Mouse (Mus musculus): ENCODE measurements around the gene P4ha2. TPM values are rescaled to one million over a fixed set of nuclear protein-coding genes. Genes with fewer than 3 reads are reported as not detected.

Gene P4ha2
- total RNA-seq, 2 experiments from 2014 or later: 20.6 to 29.8 TPM

GRCm38 (mm10) chr11:54068520-54069371 lies 31.1 kb upstream of the P4ha2 start, which contains the start of gene Pdlim4:
Gene Pdlim4, minus strand, starts transcription at chr11:54069014.
- DNase-seq: no peak

GRCm38 (mm10) chr11:54071726-54072445 lies 28.0 kb upstream of the P4ha2 start:
- no peak for DNase-seq

- DNase-seq: no peak
Observed at GRCm38 (mm10) chr11:54073291-54073690, 26.6 kb upstream of the P4ha2 start.

- DNase-seq: no peak
Observed at GRCm38 (mm10) chr11:54075353-54075752, 24.5 kb upstream of the P4ha2 start.

GRCm38 (mm10) chr11:54076101-54076500 lies 23.8 kb upstream of the P4ha2 start:
- DNase-seq: no peak

GRCm38 (mm10) chr11:54080435-54080834 lies 19.5 kb upstream of the P4ha2 start:
- no peak for DNase-seq

GRCm38 (mm10) chr11:54082725-54083124 lies 17.2 kb upstream of the P4ha2 start:
- no peak for DNase-seq

GRCm38 (mm10) chr11:54084976-54085375 lies 14.9 kb upstream of the P4ha2 start:
- DNase-seq: no peak

GRCm38 (mm10) chr11:54085816-54086215 lies 14.1 kb upstream of the P4ha2 start:
- no peak for DNase-seq

GRCm38 (mm10) chr11:54088253-54088946 lies 11.5 kb upstream of the P4ha2 start:
- DNase-seq: no peak

- peak; percentile 39 to 76 for DNase-seq
Observed at GRCm38 (mm10) chr11:54088947-54089317, 11.0 kb upstream of the P4ha2 start.

GRCm38 (mm10) chr11:54090091-54090879 lies 9.6 kb upstream of the P4ha2 start:
- DNase-seq: no peak

GRCm38 (mm10) chr11:54091726-54092125 lies 8.2 kb upstream of the P4ha2 start:
- DNase-seq: no peak

- no peak for DNase-seq
Observed at GRCm38 (mm10) chr11:54092188-54092587, 7.7 kb upstream of the P4ha2 start.

- peak in 1 of 2 experiments; percentile 35 for DNase-seq
Observed at GRCm38 (mm10) chr11:54093000-54093399, 6.9 kb upstream of the P4ha2 start.

- DNase-seq: peak; percentile 55 to 61
Observed at GRCm38 (mm10) chr11:54100692-54101591, 1.0 kb downstream of the P4ha2 start.

- DNase-seq: no peak
Observed at GRCm38 (mm10) chr11:54101701-54102100, 1.8 kb downstream of the P4ha2 start.

- DNase-seq: no peak
Observed at GRCm38 (mm10) chr11:54102706-54103449, 3.0 kb downstream of the P4ha2 start.

- DNase-seq: no peak
Observed at GRCm38 (mm10) chr11:54105011-54105410, 5.1 kb downstream of the P4ha2 start.

- DNase-seq: no peak
Observed at GRCm38 (mm10) chr11:54106676-54107075, 6.8 kb downstream of the P4ha2 start.

Measured in layer of hippocampus, postnatal 36 days (tissue).